Mouse (Mus musculus): ENCODE results near the gene Scaf8. TPM values are rescaled to one million over a fixed set of nuclear protein-coding genes. Genes with fewer than 3 reads are reported as not detected.
A peak's percentile ranks its signal among the peaks of the same experiment; 100 is the strongest.

Gene Scaf8
- polyA plus RNA-seq, 1 experiment from 2014 or later: 4.2 TPM

GRCm38 (mm10) chr17:3102336-3103165 is 12.2 kb upstream of the Scaf8 start:
- H3K36me3 ChIP-seq (replicated peaks; ENCODE audit: insufficient read depth, low read length): no peaks in the 10 kb centered on the region
- H3K4me3 ChIP-seq (ENCODE audit: low read depth, low read length): peak overlapping the region; percentile 43
- DNase-seq (peak; percentile 86), ATAC-seq (peak; percentile 98)
- WGBS (ENCODE audit: insufficient replicate concordance): 6% methylated on average over 14 of the region's 14 CpGs
- TF ChIP-seq CTCF (IDR thresholded peaks at IDR 0.05; ENCODE audit: low read depth) (no peak), EP300 (IDR thresholded peaks at IDR 0.05; ENCODE audit: low read depth) (no peak)
- peak overlapping the region; percentile 60 for H3K27ac ChIP-seq (ENCODE audit: low read depth)
- H3K4me2 ChIP-seq (ENCODE audit: low read depth, low read length): peak overlapping the region; percentile 71
- peak overlapping the region; percentile 44 for H3K9ac ChIP-seq (replicated peaks)
- H3K4me1 ChIP-seq (ENCODE audit: insufficient read depth): no peaks in the 10 kb centered on the region; the same call in none of the 2 replicates
- no peaks in the 10 kb centered on the region for H3K9me3 ChIP-seq (ENCODE audit: low read length)
- no peaks in the 10 kb centered on the region for H3K27me3 ChIP-seq (ENCODE audit: insufficient read depth, low read length)

DNA sequence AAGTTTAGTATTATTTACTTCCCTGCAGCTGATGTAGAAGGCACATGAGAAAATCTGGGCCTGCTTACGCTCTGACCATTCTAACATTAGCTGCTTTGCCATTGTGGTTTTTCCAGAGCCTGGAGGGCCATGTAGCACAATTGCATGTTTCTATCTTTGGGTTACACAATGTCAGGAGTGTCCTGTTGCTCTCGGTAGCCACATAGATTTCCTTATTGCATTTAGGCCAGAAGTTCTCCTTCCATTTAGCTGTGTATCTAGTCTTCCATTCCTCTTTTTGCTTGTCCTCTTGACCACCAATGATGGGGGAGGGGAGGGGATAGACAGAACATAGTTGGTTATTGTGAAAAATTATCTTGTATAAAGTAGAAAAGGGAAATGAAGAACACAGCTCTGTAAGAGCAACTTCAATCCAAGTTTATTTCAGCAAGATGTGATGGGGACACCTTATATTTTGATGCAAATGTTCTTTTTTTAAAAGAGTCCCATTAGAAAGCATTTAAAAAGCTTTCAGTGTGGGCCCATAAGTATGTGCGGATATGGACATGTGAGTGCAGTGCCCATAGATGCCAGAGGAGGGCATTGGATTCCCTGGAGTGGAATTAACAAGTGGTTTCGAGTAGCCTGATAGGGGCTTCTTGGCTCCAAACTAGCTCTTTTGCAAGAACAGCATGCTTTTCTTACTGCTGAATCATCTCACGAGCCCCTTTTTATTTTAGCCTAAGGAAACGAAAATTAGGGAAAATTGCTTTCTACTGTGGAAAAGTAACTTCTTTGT is 10.4 kb upstream of the Scaf8 start:
- ATAC-seq: no peak
- TF ChIP-seq EP300 (IDR thresholded peaks at IDR 0.05; ENCODE audit: low read depth) (no peak), CTCF (IDR thresholded peaks at IDR 0.05; ENCODE audit: low read depth) (peak; percentile 41)
- no peak for DNase-seq

DNA sequence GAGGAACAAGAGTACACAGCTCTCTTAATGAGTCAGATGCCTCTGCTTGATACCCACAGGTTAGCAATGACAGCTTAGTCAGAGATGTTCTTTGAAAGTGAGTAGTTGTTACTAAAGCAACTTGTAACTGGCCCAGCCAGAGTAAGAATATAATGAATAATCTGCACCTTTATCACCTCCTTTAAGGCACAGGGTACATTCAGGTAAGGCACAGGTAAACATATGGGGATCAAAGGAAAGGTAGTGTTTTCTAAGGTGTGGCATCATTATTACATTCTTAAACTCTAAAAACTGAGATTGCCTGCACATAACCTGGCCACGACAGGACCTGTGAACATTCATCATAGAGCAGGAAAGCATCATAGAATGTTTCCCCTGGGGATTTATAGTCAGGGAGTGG is 9.8 kb upstream of the Scaf8 start:
- TF ChIP-seq EP300 (IDR thresholded peaks at IDR 0.05; ENCODE audit: low read depth) (no peak), CTCF (IDR thresholded peaks at IDR 0.05; ENCODE audit: low read depth) (no peak)
- DNase-seq (no peak), ATAC-seq (no peak)
- Histone ChIP-seq H3K4me3 (ENCODE audit: low read depth, low read length) (no peak overlapping the region), H3K9me3 (ENCODE audit: low read length) (no peaks in the 10 kb centered on the region), H3K27ac (ENCODE audit: low read depth) (no peak overlapping the region), H3K27me3 (ENCODE audit: insufficient read depth, low read length) (no peaks in the 10 kb centered on the region), H3K9ac (replicated peaks) (no peak overlapping the region), H3K4me2 (ENCODE audit: low read depth, low read length) (no peak overlapping the region), H3K4me1 (ENCODE audit: insufficient read depth) (no peaks in the 10 kb centered on the region; the same call in none of the 2 replicates), H3K36me3 (replicated peaks; ENCODE audit: insufficient read depth, low read length) (no peaks in the 10 kb centered on the region)
- WGBS (ENCODE audit: insufficient replicate concordance): 77% methylated on average over 1 of the region's 1 CpGs

More for the DNA sequence above, 10.4 kb upstream of the Scaf8 start:
- Histone ChIP-seq H3K36me3 (replicated peaks; ENCODE audit: insufficient read depth, low read length) (no peaks in the 10 kb centered on the region), H3K27me3 (ENCODE audit: insufficient read depth, low read length) (no peaks in the 10 kb centered on the region), H3K4me2 (ENCODE audit: low read depth, low read length) (no peak overlapping the region), H3K4me1 (ENCODE audit: insufficient read depth) (no peaks in the 10 kb centered on the region; the same call in none of the 2 replicates), H3K4me3 (ENCODE audit: low read depth, low read length) (no peak overlapping the region), H3K27ac (ENCODE audit: low read depth) (no peak overlapping the region), H3K9me3 (ENCODE audit: low read length) (no peaks in the 10 kb centered on the region), H3K9ac (replicated peaks) (no peak overlapping the region)
- 70% methylated on average over 6 of the region's 6 CpGs for WGBS (ENCODE audit: insufficient replicate concordance)

DNA sequence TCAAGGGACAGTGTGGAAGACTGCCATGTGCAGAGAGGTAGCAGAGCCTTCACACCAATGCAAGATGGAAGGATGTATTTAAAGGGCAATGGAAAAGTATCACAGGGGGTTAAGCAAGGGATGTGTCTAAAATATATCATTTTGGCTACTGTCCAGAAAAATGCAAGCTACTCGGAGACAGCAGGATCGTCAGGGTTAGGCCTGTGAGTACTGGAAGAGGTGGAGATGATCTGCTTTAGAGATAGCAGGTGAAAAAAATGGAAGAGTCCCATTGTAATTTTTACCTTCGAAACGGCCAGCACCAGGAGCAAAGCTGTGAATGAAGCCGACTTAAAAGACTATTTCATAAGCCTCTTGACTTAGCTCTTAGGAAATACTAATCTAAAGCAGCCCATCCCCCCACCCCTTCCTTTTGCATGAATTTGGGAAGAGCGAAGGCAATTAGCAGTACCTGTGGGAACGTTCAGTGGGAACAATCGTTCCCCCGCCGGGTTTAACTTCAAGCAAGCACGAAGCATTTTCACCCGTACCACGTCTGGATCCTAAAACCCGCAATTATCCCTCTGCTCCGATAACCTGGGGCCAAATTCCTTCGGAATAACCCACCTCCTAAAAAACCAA is 925 bp upstream of the Scaf8 start:
- peaks cover 7% of the 10 kb centered on the region; the same call in 1 of the 2 replicates for H3K4me1 ChIP-seq (ENCODE audit: insufficient read depth)
- WGBS (ENCODE audit: insufficient replicate concordance): under 1% methylated on average over 16 of the region's 16 CpGs
- peak overlapping the region; percentile 88 for H3K4me3 ChIP-seq (ENCODE audit: low read depth, low read length)
- DNase-seq (no peak), ATAC-seq (no peak)
- H3K36me3 ChIP-seq (replicated peaks; ENCODE audit: insufficient read depth, low read length): 0 out of 2 replicates have a peak, but pooled peaks cover 2% of the 10 kb centered on the region
- TF ChIP-seq CTCF (IDR thresholded peaks at IDR 0.05; ENCODE audit: low read depth) (no peak), EP300 (IDR thresholded peaks at IDR 0.05; ENCODE audit: low read depth) (no peak)
- peak overlapping the region; percentile 86 for H3K9ac ChIP-seq (replicated peaks)
- H3K9me3 ChIP-seq (ENCODE audit: low read length): no peaks in the 10 kb centered on the region
- peak overlapping the region; percentile 99 for H3K27ac ChIP-seq (ENCODE audit: low read depth)
- H3K27me3 ChIP-seq (ENCODE audit: insufficient read depth, low read length): no peaks in the 10 kb centered on the region
- H3K4me2 ChIP-seq (ENCODE audit: low read depth, low read length): peak overlapping the region; percentile 87

DNA sequence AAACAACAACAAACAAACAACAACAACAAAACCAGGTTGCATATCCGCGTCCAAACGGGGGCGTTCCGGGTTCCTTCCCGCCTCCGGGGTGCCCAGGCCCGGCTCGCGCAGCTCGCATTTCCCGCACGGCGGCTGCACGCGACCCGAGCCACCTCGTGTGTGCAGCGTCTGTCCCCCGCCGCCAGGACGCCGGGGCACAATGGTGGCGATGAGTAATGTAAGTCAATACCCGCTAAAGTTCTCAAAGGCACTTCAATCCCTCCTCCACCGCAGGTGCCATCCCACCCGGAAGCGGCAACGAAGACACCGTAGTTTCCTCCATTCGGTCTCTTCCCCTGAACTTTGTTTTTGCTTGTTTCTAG is 433 bp upstream of the Scaf8 start:
- peak overlapping the region; percentile 88 for H3K4me3 ChIP-seq (ENCODE audit: low read depth, low read length)
- H3K9ac ChIP-seq (replicated peaks): peak overlapping the region; percentile 86
- peaks cover 7% of the 10 kb centered on the region; the same call in 1 of the 2 replicates for H3K4me1 ChIP-seq (ENCODE audit: insufficient read depth)
- 0 out of 2 replicates have a peak, but pooled peaks cover 2% of the 10 kb centered on the region for H3K36me3 ChIP-seq (replicated peaks; ENCODE audit: insufficient read depth, low read length)
- TF ChIP-seq CTCF (IDR thresholded peaks at IDR 0.05; ENCODE audit: low read depth) (peak; percentile 8; the same call in 1 of the 2 replicates), EP300 (IDR thresholded peaks at IDR 0.05; ENCODE audit: low read depth) (no peak)
- no peaks in the 10 kb centered on the region for H3K27me3 ChIP-seq (ENCODE audit: insufficient read depth, low read length)
- ATAC-seq: peak; percentile 71
- DNase-seq: no peak
- H3K9me3 ChIP-seq (ENCODE audit: low read length): no peaks in the 10 kb centered on the region
- WGBS (ENCODE audit: insufficient replicate concordance): under 1% methylated on average over 31 of the region's 31 CpGs
- peak overlapping the region; percentile 99 for H3K27ac ChIP-seq (ENCODE audit: low read depth)
- peak overlapping the region; percentile 87 for H3K4me2 ChIP-seq (ENCODE audit: low read depth, low read length)

Measured in liver, postnatal 0 days (tissue).